Mouse (Mus musculus) NIH3T3 (cell line): ENCODE results near the gene Cbl.

Experiments used
- DNase-seq: peaks from one replicate; pipeline ENCODE4 v3.0.0-alpha.2; 2012; ENCODE audit warnings: low read depth

Cbl gene

DNA sequence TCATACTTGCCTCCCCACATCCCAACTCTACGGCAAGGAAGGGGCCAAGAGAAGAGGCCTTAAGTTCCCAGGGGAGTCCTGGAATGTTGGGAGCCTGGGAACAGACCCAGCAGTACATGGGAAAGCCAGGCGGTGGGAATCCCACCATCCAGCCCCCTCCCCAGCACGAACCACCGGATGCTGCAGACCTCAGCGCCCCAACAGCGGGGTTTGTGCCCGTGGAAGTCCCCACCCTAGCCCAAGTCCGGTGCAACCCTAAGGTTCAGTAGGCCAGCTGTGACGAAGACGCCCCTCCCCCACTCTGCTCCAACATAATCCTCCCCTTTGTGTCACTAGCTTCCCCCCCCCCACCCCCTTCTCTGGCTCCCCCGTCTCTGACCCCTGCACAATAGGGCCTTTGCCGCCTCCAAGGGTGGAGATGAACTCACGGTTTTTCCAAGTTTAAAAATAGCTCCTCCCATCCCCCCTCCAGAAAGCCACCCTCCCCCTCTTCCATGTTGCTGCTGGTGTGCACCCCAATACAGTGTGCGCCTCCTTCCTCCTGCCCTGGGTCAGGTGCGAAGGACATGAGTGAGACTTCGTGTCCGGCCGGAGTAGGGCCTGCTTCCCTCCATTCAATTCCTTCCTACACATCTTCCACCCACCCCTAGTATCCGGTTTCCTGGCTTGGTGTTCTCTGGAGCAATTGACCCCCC is 103.1 kb downstream of the Cbl start:
- no peak for DNase-seq

DNA sequence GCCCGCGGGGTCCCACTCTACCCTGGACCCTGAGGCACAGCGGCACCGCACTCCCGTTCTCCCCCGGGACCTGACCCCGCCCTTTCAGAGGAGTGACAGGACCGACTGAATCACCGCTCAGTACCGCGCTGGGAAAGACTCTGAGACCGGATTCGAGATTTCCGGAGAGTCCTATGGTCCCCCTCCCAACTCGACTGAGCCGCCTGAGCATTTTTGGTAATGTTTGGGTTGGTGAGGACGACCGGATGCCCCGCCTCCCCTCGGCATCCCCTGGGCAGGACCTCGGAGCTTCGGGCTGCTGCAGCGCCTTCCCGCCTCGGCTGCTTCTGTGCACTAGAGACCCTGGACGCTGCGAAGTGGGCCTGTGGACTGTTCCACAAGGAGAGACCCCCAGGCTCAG is 103.8 kb downstream of the Cbl start:
- DNase-seq = peak; percentile 62

DNA sequence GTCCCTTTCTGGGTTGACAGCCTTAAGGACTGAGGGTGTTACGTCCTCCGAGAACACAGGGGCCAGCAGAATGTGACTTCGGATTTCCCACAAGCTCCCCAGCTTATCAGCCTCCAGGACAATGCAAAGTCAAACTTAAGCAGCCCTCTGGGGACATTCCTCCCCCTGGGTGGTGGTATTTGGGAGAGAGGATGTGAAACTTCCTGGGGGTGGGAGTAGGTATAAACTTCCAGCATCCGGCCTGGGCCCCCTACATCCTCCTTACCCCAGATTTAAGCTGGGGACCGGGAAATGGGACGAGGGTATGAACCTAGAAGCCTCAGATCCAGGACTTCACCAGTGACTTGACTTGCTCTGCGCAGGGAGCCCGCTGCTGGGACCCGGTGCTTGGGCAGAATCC is 104.2 kb downstream of the Cbl start:
- no peak for DNase-seq

- no peak for DNase-seq
Observed at GRCm38 (mm10) chr9:44127351-44127801, 106.5 kb downstream of the Cbl start.

DNA sequence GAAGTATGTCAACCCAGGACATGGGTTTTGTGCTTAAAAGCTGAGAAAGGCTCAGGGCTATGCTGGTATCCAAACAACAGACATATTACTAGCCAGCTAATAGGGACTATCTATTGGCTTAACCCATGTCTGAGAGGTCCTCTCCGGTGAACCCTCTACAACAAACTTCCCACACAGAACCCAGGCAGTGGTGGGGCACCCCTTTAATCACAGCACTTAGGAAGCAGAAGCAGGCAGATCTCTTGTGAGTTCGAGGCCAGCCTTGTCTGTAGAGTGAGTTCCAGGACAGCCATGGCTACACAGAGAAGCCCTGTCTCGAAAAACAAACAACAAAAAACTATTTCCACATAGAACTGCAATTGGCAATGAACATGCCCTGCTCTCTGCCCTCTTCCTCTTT is 107.1 kb downstream of the Cbl start:
- DNase-seq = no peak

DNA sequence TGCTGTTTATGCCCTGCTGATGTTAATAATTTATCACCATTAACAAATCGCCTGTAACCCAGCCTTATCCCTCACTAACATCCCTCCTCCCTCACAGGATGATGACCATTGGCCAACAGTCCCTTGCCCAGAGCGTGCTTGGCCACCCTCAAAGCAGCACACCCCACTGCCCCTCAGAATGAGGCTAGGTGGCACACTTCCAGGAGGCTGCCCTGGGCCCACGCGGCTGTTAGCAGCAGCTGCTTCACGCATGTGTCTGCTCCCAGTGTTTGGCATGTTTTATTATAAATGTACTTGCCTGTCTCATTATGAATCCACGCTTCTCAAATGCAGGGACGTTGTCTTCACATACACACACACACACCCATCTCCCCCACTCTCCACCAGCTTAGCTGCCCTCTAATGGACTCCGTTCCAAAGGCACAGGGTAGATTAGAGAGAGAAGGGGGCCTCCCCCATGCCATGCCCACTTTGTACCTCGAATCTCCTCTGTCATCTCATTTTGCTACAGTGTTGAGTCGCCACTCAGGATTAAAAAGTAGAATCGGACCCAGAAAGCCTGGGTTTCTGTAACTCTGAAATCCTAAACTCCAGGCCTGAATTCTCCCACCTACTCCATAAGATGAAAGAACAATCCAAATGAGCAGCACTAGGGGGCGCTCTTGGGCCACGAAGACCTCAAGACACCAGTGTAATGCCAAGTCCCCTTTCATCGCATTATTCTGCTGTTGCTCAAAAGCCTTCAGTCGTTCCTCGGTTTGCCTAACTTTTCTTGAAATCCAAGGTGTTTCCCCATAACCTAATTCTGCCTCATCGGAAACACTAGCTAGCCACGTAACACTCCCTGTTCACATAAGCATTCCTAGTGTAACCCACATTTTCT is 108.1 kb downstream of the Cbl start:
- peak; percentile 93 for DNase-seq

GRCm38 (mm10) chr9:44125026-44125425 is 108.8 kb downstream of the Cbl start:
- DNase-seq = no peak

DNA sequence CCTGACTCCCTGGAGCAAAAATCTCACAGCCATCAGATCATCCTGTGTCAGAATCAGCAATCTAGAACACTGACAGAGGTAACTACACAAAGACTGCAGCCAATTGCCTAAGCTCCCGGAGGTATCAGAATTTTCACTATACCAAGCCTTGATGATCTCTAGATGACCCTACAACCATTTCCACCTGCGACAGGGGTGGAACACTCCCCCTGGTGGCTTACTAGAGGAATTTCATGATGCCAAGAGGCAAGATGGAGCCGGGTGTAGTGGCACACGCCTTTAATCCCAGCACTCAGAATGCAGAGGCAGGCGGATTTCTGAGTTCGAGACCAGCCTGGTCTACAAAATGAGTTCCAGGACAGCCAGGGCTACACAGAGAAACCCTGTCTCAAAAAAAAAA is 109.5 kb downstream of the Cbl start:
- DNase-seq = no peak

DNA sequence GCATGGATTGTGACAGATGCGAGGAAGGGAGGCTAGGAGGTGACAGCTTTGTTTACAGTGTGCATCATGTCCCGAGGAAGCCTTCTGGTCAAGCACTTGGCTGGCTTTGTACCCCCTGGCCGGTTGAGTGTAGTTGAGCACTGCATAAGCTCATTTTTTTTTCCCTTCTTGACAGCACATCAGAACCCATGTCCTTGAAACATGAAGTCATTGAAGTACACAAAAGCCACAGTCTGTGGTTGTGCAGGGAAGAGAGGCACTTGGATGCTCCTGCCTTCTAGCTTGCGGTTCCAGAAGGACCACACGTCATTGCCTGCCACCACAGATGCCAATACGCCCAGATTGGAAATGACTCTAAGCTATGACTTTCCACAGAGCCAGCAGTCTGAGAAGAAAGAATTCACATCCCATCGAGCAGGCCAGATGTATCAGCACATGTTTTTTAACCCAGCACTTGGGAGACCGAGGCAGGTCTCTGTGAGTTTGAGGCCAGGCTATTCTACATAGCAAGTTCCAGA is 113.8 kb downstream of the Cbl start:
- DNase-seq = no peak

- peak; percentile 59 for DNase-seq
Observed at GRCm38 (mm10) chr9:44119011-44119410, 114.8 kb downstream of the Cbl start.

- no peak for DNase-seq
Observed at GRCm38 (mm10) chr9:44116182-44116581, 117.7 kb downstream of the Cbl start.

GRCm38 (mm10) chr9:44115599-44115998 is 118.2 kb downstream of the Cbl start:
- no peak for DNase-seq

- no peak for DNase-seq
Observed at GRCm38 (mm10) chr9:44114453-44114852, 119.4 kb downstream of the Cbl start.

GRCm38 (mm10) chr9:44113105-44113789 is 120.6 kb downstream of the Cbl start, which contains the start of the genes Gm49380 and Rnf26:
Gm49380 (minus strand) TSS chr9:44113500.
Rnf26 (minus strand) TSS chr9:44113517.
- peak; percentile 97 for DNase-seq

DNA sequence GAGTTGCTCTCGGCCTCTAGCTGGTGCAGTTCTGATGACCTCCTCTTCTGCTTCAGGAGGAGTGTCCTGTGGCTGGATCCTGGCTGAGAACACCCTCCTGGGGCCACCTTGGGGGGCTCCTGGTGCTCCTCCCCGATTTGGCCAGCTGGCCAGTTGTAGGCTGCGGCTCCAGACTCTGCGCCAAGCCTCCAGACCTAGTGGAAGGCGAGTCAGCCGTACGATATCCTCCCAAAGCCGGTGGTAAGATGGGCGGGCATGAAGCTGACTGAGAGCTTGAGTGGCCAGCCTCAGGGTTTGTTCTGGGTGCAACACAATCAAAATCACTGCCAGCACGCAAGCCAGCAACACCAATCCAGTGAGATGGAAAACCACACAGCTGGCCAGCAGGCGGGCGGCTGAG is 121.9 kb downstream of the Cbl start:
- peak; percentile 72 for DNase-seq

- peak; percentile 82 for DNase-seq
Observed at GRCm38 (mm10) chr9:44109360-44110095, 124.3 kb downstream of the Cbl start.

DNA sequence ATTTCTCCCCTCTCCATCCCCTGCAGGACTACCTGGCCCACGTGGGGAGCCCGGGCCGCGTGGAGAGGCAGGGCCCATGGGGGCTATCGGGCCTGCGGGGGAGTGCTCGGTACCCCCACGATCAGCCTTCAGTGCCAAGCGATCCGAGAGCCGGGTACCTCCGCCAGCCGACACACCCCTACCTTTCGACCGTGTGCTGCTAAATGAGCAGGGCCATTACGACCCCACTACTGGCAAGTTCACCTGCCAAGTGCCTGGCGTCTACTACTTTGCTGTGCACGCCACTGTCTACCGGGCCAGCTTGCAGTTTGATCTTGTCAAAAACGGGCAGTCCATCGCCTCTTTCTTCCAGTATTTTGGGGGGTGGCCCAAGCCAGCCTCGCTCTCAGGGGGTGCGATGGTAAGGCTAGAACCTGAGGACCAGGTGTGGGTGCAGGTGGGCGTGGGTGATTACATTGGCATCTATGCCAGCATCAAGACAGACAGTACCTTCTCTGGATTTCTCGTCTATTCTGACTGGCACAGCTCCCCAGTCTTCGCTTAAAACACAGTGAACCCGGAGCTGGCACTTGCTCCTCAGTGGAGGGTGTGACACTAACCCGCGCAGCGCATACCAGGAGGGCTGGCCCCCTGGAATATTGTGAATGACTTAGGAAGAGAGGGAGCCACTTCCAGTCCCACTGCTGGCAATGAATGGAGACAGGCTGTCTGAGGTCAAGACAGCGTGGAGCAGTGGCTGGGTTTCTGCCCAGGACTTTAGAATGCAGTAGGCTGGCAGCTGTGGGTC is 125.4 kb downstream of the Cbl start:
- no peak for DNase-seq

GRCm38 (mm10) chr9:44107557-44108179 is 126.2 kb downstream of the Cbl start:
- DNase-seq = no peak

DNA sequence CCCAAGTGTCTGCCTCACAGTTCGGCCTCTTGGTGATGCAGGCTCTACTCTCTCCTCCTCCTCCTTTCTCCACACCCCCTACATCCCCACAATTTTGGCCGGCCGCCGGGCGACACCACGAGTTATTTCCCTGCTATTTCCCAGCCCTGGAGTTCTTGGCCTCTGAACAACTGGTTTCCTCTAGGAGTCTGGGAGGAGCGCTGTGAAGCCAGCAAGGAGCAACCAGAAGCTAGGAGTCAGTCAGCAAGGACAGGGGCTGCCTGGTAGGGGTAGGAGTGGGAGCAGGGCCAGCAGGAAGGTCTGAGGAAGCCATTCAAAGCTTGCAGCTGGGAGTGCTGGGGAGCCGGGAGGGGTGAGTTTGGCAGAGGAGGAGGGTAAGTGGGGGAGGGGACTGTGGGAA is 126.7 kb downstream of the Cbl start, which contains the start of gene C1qtnf5:
C1qtnf5 (plus strand) TSS at position 136 of the 400 bp plus-strand sequence.
- DNase-seq = peak; percentile 95

DNA sequence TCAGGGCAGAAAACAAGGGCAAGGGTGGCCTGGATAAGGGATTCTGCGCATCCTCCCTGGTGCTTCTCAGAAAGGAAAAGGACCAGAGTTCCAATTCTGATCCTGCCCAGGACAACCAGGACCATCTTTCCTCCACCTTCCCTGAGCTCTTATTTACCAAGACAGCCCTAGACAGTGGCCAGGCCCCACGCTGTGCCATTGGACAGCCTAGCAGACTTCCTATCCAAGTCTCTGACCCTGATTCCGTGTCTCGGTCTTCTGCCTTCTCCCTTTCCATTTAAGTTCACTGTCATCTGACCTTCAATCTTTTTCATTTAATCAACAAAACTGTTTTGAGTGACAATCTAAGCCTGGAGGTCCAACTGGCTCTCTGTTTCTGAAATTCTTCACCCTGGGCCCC is 127.3 kb downstream of the Cbl start:
- no peak for DNase-seq
